Mouse (Mus musculus) spleen, adult 2 months (tissue): ENCODE data around the gene Bcr. TPM values are rescaled to one million over a fixed set of nuclear protein-coding genes. Genes with fewer than 3 reads are reported as not detected.

Experiments
- DNase-seq, 2 experiments: peaks; one replicate each; pipeline versions ENCODE4 v3.0.0 to v3.0.0-alpha.2; 2012 to 2021; ENCODE audit warnings: low spot score in 2 of 2, low read depth in 1 of 2
- H3K27ac ChIP-seq: fragments of 200-500 bp; 2 replicates; pipeline ENCODE4 v1.5.1; 2012; ENCODE audit warnings: low read length, inconsistent platforms; ENCODE audit not compliant: insufficient read depth
- H3K27me3 ChIP-seq: fragments of 200-500 bp; 2 replicates; pipeline ENCODE4 v1.6.1; 2012; ENCODE audit warnings: mild to moderate bottlenecking, moderate library complexity, low read length, inconsistent platforms; ENCODE audit not compliant: control insufficient read depth, insufficient read depth
- H3K36me3 ChIP-seq: fragments of 200-500 bp; 2 replicates; pipeline ENCODE4 v1.6.1; 2012; ENCODE audit warnings: mild to moderate bottlenecking, low read length, inconsistent platforms; ENCODE audit not compliant: control insufficient read depth, insufficient read depth
- H3K4me1 ChIP-seq: fragments of 200-500 bp; 2 replicates; pipeline ENCODE4 v1.6.1; 2011; ENCODE audit warnings: inconsistent platforms; ENCODE audit not compliant: control insufficient read depth, insufficient read depth, insufficient read length
- H3K4me3 ChIP-seq: fragments of 200-500 bp; 2 replicates; pipeline ENCODE4 v1.5.1; 2011; ENCODE audit warnings: mild to moderate bottlenecking, inconsistent platforms; ENCODE audit not compliant: insufficient read depth, insufficient read length; ENCODE audit errors: extremely low read depth
- CTCF ChIP-seq: fragments of 200-500 bp; IDR thresholded peaks from 2 replicates; pipeline ENCODE4 v1.5.1; 2011; ENCODE audit warnings: mild to moderate bottlenecking, inconsistent platforms; ENCODE audit not compliant: insufficient read depth, insufficient read length, insufficient replicate concordance; ENCODE audit errors: extremely low read depth
- POLR2A ChIP-seq: fragments of 200-500 bp; IDR thresholded peaks from 2 replicates; pipeline ENCODE4 v1.6.1; 2011; ENCODE audit warnings: low read depth, low read length, inconsistent platforms
- WGBS: fragments of 180-500 bp; shearing (Covaris S2); methylation state at CpG from one replicate; pipeline ENCODE4 v1.1.7; 2018; 5-methylcytosine and 5-hydroxymethylcytosine counted together
- polyA plus RNA-seq: library from polyadenylated mRNA; depleted of rRNA; stranded (reverse); fragments of >200 nt; gene quantifications from 2 replicates; pipeline ENCODE4 v1.2.3, GENCODE M21; 2012

The Bcr gene
- polyA plus RNA-seq, 1 experiment, result 17.8 TPM

- no peaks in the 10 kb centered on the region for H3K36me3 ChIP-seq
- 95% methylated on average over 3 of the region's 3 CpGs for WGBS
- H3K27me3 ChIP-seq, result no peaks in the 10 kb centered on the region
- TF ChIP-seq CTCF, result no peak
- TF ChIP-seq POLR2A, result no peak
- H3K4me1 ChIP-seq, result no peaks in the 10 kb centered on the region
- DNase-seq, result no peak
- H3K27ac ChIP-seq, result no peak overlapping the region
- H3K4me3 ChIP-seq, result no peak overlapping the region
Observed at GRCm38 (mm10) chr10:75112405-75112804, 52.0 kb downstream of the Bcr start.

- 72% methylated on average over 9 of the region's 9 CpGs for WGBS
- H3K27ac ChIP-seq, result no peak overlapping the region
- no peaks in the 10 kb centered on the region for H3K4me1 ChIP-seq
- no peak overlapping the region for H3K4me3 ChIP-seq
- TF ChIP-seq POLR2A (no peak), CTCF (no peak)
- no peaks in the 10 kb centered on the region for H3K36me3 ChIP-seq
- no peak for DNase-seq
- no peaks in the 10 kb centered on the region for H3K27me3 ChIP-seq
Observed at GRCm38 (mm10) chr10:75113620-75114019, 53.2 kb downstream of the Bcr start.

GRCm38 (mm10) chr10:75115240-75115639 is 54.8 kb downstream of the Bcr start:
- Histone ChIP-seq H3K27me3 (no peaks in the 10 kb centered on the region), H3K4me3 (no peak overlapping the region), H3K4me1 (peaks cover 8% of the 10 kb centered on the region), H3K36me3 (no peaks in the 10 kb centered on the region), H3K27ac (no peak overlapping the region)
- TF ChIP-seq CTCF (no peak), POLR2A (no peak)
- WGBS, result 88% methylated on average over 5 of the region's 5 CpGs
- no peak for DNase-seq

- DNase-seq, result no peak
- Histone ChIP-seq H3K36me3 (no peaks in the 10 kb centered on the region), H3K27ac (no peak overlapping the region), H3K4me1 (peaks cover 15% of the 10 kb centered on the region), H3K27me3 (no peaks in the 10 kb centered on the region), H3K4me3 (no peak overlapping the region)
- no peak for TF ChIP-seq POLR2A
- TF ChIP-seq CTCF, result no peak
- 90% methylated on average over 7 of the region's 7 CpGs for WGBS
Observed at GRCm38 (mm10) chr10:75116842-75117457, 56.6 kb downstream of the Bcr start.

GRCm38 (mm10) chr10:75118444-75118843 is 58.1 kb downstream of the Bcr start:
- TF ChIP-seq POLR2A (no peak), CTCF (no peak)
- H3K4me1 ChIP-seq, result peaks cover 15% of the 10 kb centered on the region
- 75% methylated on average over 6 of the region's 6 CpGs for WGBS
- no peak overlapping the region for H3K27ac ChIP-seq
- H3K4me3 ChIP-seq, result no peak overlapping the region
- H3K27me3 ChIP-seq, result no peaks in the 10 kb centered on the region
- H3K36me3 ChIP-seq, result no peaks in the 10 kb centered on the region
- DNase-seq, result no peak

- 24% methylated on average over 3 of the region's 3 CpGs for WGBS
- Histone ChIP-seq H3K27ac (peak overlapping the region; percentile 30; the same call in 1 of the 2 replicates), H3K36me3 (no peaks in the 10 kb centered on the region), H3K4me1 (peaks cover 15% of the 10 kb centered on the region), H3K27me3 (no peaks in the 10 kb centered on the region), H3K4me3 (no peak overlapping the region)
- peak in 1 of 2 experiments; percentile 43 for DNase-seq
- TF ChIP-seq POLR2A (no peak), CTCF (no peak)
Observed at GRCm38 (mm10) chr10:75119396-75119795, 59.0 kb downstream of the Bcr start.

- no peak for DNase-seq
- TF ChIP-seq POLR2A (no peak), CTCF (no peak)
- Histone ChIP-seq H3K36me3 (no peaks in the 10 kb centered on the region), H3K4me1 (peaks cover 15% of the 10 kb centered on the region), H3K27ac (no peak overlapping the region), H3K27me3 (no peaks in the 10 kb centered on the region), H3K4me3 (no peak overlapping the region)
- WGBS, result 73% methylated on average over 5 of the region's 5 CpGs
Observed at GRCm38 (mm10) chr10:75120176-75120575, 59.8 kb downstream of the Bcr start.
